Mouse (Mus musculus): ENCODE measurements at regions not wholly inside any gene's neighbourhood (a gene's known extent, or its start where the extent isn't known, plus 50 kb on each side); places are given as distances from the start of the nearest gene placed in this dataset.
"Not testable (repeated sequence)": the region's sequence is repeated elsewhere in the genome, so short reads cannot be mapped to it uniquely, and the experiment has no call there.

DNA sequence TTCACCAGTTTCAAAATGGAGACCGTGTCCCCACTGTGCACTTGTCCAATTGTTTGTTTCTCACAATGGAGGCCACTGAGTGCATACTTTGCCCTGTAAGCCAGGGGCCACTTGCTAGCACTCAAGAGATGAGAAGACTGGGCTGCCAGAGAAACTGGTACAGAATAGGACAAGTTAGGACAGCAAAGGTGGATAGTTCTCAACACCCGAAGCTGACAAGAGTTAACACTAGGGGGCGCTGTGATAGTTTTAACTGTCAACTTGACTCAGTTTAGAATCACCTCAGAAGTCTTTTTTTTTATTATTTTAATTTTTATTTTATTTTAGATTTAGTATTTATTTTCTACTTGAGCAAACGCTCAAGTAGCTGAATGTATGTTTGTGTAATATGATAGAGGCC is 188.2 kb upstream of the Asap2 start:
- H3K36me3 ChIP-seq (ENCODE audit: control insufficient read depth, insufficient read depth, low read length); H3K27ac ChIP-seq (ENCODE audit: control insufficient read depth, insufficient read depth, low read length); H3K4me3 ChIP-seq (ENCODE audit: control insufficient read depth, insufficient read depth, low read length); H3K27me3 ChIP-seq (ENCODE audit: control insufficient read depth, insufficient read depth, low read length); DNase-seq; H3K4me1 ChIP-seq (replicated peaks; ENCODE audit: control insufficient read depth, insufficient read depth, low read length): not testable (repeated sequence)
- WGBS, result 79% methylated on average over 4 of the region's 4 CpGs

- H3K4me3 ChIP-seq (ENCODE audit: control insufficient read depth, insufficient read depth, low read length); H3K27ac ChIP-seq (ENCODE audit: control insufficient read depth, insufficient read depth, low read length); DNase-seq; H3K4me1 ChIP-seq (replicated peaks; ENCODE audit: control insufficient read depth, insufficient read depth, low read length); H3K27me3 ChIP-seq (ENCODE audit: control insufficient read depth, insufficient read depth, low read length); H3K36me3 ChIP-seq (ENCODE audit: control insufficient read depth, insufficient read depth, low read length): not testable (repeated sequence)
- 100% methylated on average over 5 of the region's 5 CpGs for WGBS
These were observed 184.8 kb upstream of the Asap2 start for GRCm38 (mm10) chr12:20805466-20805865.

DNA sequence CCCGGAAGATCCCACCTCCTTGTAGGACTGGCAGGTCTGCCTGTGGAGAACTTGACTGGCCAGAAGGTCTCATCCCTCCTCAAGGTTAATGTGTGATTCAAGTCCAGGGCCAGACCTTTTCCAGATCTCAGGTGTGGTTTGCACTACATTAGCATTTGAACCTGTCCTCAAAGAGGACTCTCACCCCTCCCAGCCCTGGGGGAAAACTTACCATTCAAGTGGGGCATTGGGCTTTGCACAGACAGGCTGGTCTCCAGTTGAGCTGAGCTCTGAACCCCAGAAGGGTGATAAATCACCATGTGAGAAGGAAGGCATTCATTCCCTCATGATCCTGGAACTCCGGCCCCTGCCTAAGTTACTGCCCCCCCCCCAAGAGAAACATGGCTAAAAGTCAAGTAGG is 183.6 kb upstream of the Asap2 start:
- H3K36me3 ChIP-seq (ENCODE audit: control insufficient read depth, insufficient read depth, low read length), result no peaks in the 10 kb centered on the region
- H3K4me3 ChIP-seq (ENCODE audit: control insufficient read depth, insufficient read depth, low read length), result no peak overlapping the region
- WGBS, result 90% methylated on average over 2 of the region's 2 CpGs
- no peak overlapping the region for H3K27ac ChIP-seq (ENCODE audit: control insufficient read depth, insufficient read depth, low read length)
- H3K4me1 ChIP-seq (replicated peaks; ENCODE audit: control insufficient read depth, insufficient read depth, low read length), result no peaks in the 10 kb centered on the region
- TF ChIP-seq POLR2A (IDR thresholded peaks at IDR 0.05; ENCODE audit: control insufficient read depth, extremely low read depth, insufficient read depth, low read length, poor library complexity) (no peak), CTCF (IDR thresholded peaks at IDR 0.05; ENCODE audit: borderline replicate concordance, control insufficient read depth, extremely low read depth, insufficient read depth, low read length, poor library complexity) (no peak)
- H3K27me3 ChIP-seq (ENCODE audit: control insufficient read depth, insufficient read depth, low read length), result no peaks in the 10 kb centered on the region
- no peak for DNase-seq

GRCm38 (mm10) chr12:20813836-20814235 is 176.4 kb upstream of the Asap2 start:
- not testable (repeated sequence) for H3K4me1 ChIP-seq (replicated peaks; ENCODE audit: control insufficient read depth, insufficient read depth, low read length); H3K27me3 ChIP-seq (ENCODE audit: control insufficient read depth, insufficient read depth, low read length); H3K36me3 ChIP-seq (ENCODE audit: control insufficient read depth, insufficient read depth, low read length); DNase-seq; H3K27ac ChIP-seq (ENCODE audit: control insufficient read depth, insufficient read depth, low read length); H3K4me3 ChIP-seq (ENCODE audit: control insufficient read depth, insufficient read depth, low read length)
- WGBS, result 87% methylated on average over 6 of the region's 6 CpGs

DNA sequence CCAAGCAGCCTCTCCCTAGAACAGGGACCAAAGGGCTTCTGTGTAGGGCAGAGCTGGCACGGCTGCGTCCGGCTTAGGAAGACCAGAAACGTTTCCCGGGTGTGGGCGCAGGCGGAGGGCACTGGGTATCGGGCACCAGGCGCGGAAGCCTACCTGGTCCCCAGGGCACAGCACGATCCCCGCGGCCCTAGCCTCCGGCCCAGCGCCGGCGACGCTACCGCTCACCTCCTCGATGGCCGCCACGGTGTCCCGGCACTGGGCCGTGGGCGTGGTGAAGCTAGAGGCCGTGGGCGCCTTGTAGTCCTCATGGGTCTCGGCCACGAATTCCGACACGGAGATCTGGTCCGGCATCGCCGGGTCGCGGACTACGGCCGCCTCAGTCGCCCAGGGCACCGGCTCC is 175.1 kb upstream of the Asap2 start:
- H3K27me3 ChIP-seq (ENCODE audit: control insufficient read depth, insufficient read depth, low read length); DNase-seq; H3K27ac ChIP-seq (ENCODE audit: control insufficient read depth, insufficient read depth, low read length); H3K36me3 ChIP-seq (ENCODE audit: control insufficient read depth, insufficient read depth, low read length); H3K4me1 ChIP-seq (replicated peaks; ENCODE audit: control insufficient read depth, insufficient read depth, low read length): not testable (repeated sequence)
- peak overlapping the region; percentile 38 for H3K4me3 ChIP-seq (ENCODE audit: control insufficient read depth, insufficient read depth, low read length)
- 33% methylated on average over 40 of the region's 40 CpGs for WGBS

- WGBS, result 23% methylated on average over 38 of the region's 38 CpGs
- no peaks in the 10 kb centered on the region for H3K27me3 ChIP-seq (ENCODE audit: control insufficient read depth, insufficient read depth, low read length)
- TF ChIP-seq POLR2A (IDR thresholded peaks at IDR 0.05; ENCODE audit: control insufficient read depth, extremely low read depth, insufficient read depth, low read length, poor library complexity) (no peak), CTCF (IDR thresholded peaks at IDR 0.05; ENCODE audit: borderline replicate concordance, control insufficient read depth, extremely low read depth, insufficient read depth, low read length, poor library complexity) (no peak)
- peak overlapping the region; percentile 38 for H3K4me3 ChIP-seq (ENCODE audit: control insufficient read depth, insufficient read depth, low read length)
- H3K4me1 ChIP-seq (replicated peaks; ENCODE audit: control insufficient read depth, insufficient read depth, low read length), result no peaks in the 10 kb centered on the region
- H3K27ac ChIP-seq (ENCODE audit: control insufficient read depth, insufficient read depth, low read length), result no peak overlapping the region
- peak; percentile 3 for DNase-seq
- no peaks in the 10 kb centered on the region for H3K36me3 ChIP-seq (ENCODE audit: control insufficient read depth, insufficient read depth, low read length)
These were observed 174.7 kb upstream of the Asap2 start for GRCm38 (mm10) chr12:20815599-20815998.

GRCm38 (mm10) chr12:20843661-20844320 is 146.5 kb upstream of the Asap2 start:
- WGBS, result 71% methylated on average over 4 of the region's 4 CpGs
- not testable (repeated sequence) for H3K27me3 ChIP-seq (ENCODE audit: control insufficient read depth, insufficient read depth, low read length); H3K4me1 ChIP-seq (replicated peaks; ENCODE audit: control insufficient read depth, insufficient read depth, low read length); H3K4me3 ChIP-seq (ENCODE audit: control insufficient read depth, insufficient read depth, low read length); DNase-seq; H3K36me3 ChIP-seq (ENCODE audit: control insufficient read depth, insufficient read depth, low read length); H3K27ac ChIP-seq (ENCODE audit: control insufficient read depth, insufficient read depth, low read length)

DNA sequence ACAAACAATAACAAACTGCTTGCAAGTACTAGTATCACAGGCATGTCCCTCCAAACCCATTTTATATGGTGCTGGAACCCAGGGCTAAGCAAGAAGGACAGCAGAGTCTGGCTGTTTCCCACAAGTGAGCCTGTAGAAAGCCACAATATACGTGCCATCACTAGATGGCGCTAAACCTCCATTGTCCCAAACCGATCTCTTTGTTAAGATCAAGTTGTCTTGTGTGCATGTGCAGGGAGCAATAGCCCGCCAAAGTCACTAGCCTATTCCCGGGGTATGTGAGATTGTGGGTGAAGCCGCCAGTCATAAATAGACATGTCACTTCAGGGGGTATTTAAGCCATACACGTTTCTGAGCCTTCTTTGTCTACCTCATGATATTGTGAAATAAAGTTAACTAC is 145.4 kb upstream of the Asap2 start:
- 66% methylated on average over 7 of the region's 7 CpGs for WGBS
- DNase-seq, result peak; percentile 2
- H3K4me3 ChIP-seq (ENCODE audit: control insufficient read depth, insufficient read depth, low read length); H3K27ac ChIP-seq (ENCODE audit: control insufficient read depth, insufficient read depth, low read length); H3K27me3 ChIP-seq (ENCODE audit: control insufficient read depth, insufficient read depth, low read length); H3K4me1 ChIP-seq (replicated peaks; ENCODE audit: control insufficient read depth, insufficient read depth, low read length); H3K36me3 ChIP-seq (ENCODE audit: control insufficient read depth, insufficient read depth, low read length): not testable (repeated sequence)
